Mouse (Mus musculus) thymus, postnatal 10 days (tissue): ENCODE results near the gene Hist1h2bf.
A peak's percentile ranks its signal among the peaks of the same experiment; 100 is the strongest.
"Not testable (repeated sequence)": the region's sequence is repeated elsewhere in the genome, so short reads cannot be mapped to it uniquely, and the experiment has no call there.

Source experiments
- DNase-seq, 2 experiments: peaks; one replicate each; pipeline ENCODE4 v3.0.0; 2021; ENCODE audit warnings: low spot score in 2 of 2

The Hist1h2bf gene

DNA sequence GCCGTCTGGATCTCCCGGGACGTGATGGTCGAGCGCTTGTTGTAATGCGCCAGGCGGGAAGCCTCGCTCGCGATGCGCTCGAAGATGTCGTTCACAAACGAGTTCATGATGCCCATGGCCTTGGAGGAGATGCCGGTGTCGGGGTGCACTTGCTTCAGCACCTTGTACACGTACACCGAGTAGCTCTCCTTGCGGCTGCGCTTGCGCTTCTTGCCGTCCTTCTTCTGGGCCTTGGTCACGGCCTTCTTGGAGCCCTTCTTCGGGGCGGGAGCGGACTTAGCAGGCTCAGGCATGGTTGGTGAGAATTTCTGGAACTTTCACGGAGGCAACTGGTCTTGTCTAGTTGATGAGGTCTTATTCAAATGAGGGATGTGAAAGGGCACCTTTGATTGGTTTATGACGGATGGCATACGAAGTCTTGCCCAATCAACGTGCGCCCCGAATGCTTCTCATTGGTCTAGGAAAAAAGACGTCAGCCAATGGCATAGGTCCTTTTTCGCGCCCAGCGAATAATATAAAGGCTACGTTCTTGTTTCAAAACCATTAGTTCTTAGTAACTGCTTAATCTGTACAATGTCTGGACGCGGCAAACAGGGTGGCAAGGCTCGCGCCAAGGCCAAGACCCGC is at the start of gene Hist1h2bf, which contains the start of gene Hist1h2ad:
Gene Hist1h2bf, minus strand, starts transcription at position 299 of the 627 bp plus-strand sequence.
Gene Hist1h2ad, plus strand, starts transcription at position 484 of the 627 bp plus-strand sequence.
- peak; percentile 88 to 93 for DNase-seq

DNA sequence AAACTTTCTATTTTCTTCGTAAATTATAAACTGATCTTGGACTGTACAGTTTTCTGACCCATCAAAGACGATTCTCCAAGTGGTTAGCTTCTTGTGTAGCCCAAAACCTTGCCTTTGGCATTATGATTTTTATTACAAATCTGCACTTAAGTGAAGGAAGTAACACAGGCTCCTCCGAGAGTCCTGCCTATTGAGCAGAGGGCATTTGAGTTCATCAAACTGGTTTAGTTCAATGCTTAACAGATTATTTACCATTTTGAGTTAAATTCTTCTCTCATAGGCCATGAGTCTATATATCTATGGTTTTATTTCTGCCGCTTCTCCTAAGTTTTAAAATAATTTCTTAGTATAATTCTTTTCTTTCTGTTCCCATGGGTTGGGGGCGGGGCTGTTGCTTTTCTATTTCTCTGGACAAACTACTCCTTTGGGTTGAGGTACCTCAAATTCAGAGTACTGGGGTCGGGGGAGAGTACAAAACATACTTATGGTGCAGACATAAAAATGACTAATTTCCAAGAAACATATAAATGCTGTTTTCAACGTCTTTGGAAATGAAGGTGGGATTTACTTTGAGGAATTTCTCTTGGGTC is 49.0 kb upstream of the Hist1h2bf start:
- peak in 1 of 2 experiments; percentile 22 for DNase-seq

DNA sequence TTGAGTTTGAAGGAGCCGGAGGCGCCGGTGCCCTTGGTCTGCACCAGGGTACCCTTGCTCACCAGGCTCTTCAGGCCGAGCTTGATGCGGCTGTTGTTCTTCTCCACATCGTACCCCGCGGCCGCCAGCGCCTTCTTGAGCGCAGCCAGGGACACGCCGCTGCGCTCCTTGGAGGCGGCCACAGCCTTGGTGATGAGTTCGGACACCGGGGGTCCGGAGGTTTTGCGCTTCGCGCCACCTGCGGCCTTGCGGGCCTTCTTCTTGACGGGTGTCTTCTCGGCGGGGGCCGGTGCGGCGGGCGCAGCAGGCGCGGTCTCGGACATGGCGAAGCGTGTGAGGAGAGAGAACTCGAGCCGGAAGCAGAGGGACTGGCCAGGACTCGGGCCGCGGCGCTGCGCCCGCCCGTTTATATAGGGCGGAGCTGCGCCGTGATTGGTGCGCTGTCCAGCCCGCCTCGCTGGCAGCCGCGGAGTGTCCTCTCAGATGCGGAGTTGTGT is 48.2 kb upstream of the Hist1h2bf start, which contains the start of gene Hist1h1e:
Gene Hist1h1e, minus strand, starts transcription at position 384 of the 497 bp plus-strand sequence.
- DNase-seq: peak; percentile 87

GRCm38 (mm10) chr13:23621532-23622174 is 47.7 kb upstream of the Hist1h2bf start:
- peak; percentile 65 to 67 for DNase-seq

- peak; percentile 57 to 63 for DNase-seq
Measured at GRCm38 (mm10) chr13:23620733-23621531, 46.9 kb upstream of the Hist1h2bf start, which contains the start of gene Hist1h2be. Gene Hist1h2be, minus strand, starts transcription at chr13:23621124.

DNA sequence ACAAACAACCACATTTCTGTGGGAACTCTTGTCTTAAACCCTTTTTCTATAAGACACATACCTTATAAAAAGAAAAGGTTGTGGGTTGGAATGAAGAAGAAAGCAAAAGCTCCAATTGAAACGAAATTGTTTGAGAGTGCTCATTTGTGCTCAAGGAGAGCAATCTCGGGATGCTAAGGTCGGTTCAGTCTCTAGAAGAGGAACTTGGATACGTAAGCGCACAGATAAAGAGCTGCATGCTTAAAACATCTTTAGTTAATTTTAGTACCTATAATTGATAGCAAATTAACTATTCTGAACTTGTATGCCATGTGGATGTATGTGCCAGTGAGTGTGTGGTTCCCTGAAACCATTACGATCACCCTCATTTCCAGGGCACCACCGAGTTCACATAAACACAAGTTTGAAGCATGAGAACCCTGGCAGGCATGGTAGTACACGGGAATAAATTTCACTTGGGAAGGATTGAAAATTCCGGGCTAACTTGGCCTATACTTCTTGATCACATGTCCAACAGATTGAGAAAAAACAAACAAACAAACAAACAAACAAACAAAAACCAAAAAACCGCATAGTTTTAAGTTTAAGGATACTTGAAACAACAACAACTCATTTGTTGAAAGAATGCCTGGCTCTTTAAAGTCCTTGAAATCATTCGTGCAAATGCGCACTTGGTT is 46.2 kb upstream of the Hist1h2bf start:
- DNase-seq: no peak

DNA sequence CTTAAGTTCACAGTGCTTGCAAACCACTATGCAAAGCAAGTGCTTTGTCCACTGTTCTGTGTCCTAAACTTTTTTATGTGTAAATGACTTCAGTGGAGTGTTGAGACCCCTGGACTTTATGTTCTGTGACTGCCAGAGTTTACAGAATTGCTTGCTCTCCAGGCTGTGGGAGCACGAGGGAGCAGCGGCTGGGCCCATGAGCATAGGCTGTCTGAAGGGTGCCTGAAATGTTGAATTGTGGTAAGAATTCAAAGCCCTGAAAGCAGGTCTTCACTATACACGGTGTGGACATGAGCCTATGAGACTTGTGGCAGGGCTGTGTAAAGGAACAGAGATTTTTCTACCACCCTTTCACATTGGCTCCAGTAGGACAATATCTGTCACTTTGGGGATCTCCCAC is 37.6 kb upstream of the Hist1h2bf start:
- no peak for DNase-seq

DNA sequence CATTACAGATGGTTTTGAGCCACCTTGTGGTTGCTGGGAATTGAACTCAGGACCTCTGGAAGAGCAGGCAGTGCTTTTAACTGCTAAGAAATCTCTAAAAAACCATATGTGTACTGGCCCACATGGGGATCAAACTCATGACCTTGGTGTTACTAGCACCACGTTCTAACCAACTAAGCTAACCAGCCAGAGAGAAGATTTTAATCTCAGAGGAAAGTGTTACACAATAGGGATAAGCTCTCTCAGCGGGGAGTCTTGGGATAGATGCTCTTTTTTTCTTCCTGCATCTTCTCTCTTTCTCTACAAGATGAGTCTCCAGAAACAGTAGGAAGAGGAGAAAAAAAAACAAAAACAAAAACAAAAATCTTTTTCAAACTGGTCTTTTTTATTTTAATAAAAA is 36.4 kb upstream of the Hist1h2bf start:
- DNase-seq: no peak

DNA sequence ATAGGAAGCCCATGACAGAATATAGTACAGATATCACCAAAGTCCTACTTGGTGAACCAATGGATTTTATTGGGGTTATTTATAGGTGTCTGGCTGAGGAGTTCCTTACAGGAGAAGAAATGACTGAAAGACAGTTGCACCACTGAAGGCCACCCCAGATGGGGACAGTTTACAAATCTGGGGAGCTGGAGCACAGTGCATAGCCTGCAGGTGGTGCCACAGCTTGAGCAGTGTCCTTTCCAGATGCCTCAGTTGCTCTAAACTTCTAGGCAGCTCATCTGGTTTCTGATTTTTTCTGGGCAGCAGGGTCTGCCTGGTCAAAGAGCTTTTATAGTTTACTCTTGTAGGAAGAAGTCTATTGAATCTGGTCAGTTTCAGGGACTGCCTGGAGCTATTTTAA is 35.8 kb upstream of the Hist1h2bf start:
- no peak for DNase-seq

GRCm38 (mm10) chr13:23609209-23609608 is 35.2 kb upstream of the Hist1h2bf start:
- DNase-seq: no peak

GRCm38 (mm10) chr13:23605052-23605451 is 31.1 kb upstream of the Hist1h2bf start:
- no peak for DNase-seq

GRCm38 (mm10) chr13:23604452-23604851 is 30.5 kb upstream of the Hist1h2bf start:
- no peak for DNase-seq

DNA sequence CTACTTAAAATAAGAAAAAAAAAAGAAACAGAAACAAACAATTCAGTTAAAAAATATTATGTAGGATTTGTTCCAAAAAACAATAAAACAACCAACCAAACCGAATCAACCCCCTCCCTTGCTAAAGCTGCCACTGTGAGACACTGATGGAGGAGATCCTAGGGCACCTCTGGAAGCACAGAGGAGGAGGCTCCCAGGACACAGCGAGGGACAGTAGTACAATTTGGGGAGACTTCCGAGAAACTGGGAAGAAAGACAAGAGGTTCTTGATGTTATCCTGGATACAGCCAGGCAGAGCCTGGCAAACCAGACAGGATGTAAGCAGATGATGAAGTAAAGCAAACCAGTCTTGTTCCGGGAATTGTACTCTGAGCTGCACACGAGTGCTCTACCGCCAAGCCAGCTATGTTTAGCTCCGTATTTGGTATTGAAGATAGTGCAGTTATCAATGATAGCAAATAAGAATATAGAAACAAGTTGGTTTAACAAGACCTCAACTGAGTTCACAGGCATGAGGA is 29.2 kb upstream of the Hist1h2bf start:
- no peak for DNase-seq

DNA sequence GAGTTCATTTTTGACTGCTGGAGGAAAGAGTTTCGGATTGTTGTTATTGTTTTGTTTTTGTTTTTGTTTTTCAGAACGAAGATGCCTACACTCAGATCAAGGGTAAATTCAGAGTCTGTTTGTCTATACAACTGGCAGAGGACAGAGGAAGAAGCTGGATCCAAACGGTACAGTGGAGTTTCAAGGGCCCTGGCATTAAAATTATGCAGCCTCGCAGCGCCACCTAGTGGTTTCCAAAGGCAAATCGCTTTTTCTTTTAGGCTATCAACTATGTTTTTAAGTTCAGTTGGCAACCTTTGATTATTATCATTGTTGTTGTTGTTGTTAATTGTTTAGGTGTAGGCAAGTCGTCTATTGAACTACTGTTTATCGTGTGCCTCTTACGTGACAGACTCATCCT is 24.0 kb upstream of the Hist1h2bf start:
- peak; percentile 57 to 86 for DNase-seq

DNA sequence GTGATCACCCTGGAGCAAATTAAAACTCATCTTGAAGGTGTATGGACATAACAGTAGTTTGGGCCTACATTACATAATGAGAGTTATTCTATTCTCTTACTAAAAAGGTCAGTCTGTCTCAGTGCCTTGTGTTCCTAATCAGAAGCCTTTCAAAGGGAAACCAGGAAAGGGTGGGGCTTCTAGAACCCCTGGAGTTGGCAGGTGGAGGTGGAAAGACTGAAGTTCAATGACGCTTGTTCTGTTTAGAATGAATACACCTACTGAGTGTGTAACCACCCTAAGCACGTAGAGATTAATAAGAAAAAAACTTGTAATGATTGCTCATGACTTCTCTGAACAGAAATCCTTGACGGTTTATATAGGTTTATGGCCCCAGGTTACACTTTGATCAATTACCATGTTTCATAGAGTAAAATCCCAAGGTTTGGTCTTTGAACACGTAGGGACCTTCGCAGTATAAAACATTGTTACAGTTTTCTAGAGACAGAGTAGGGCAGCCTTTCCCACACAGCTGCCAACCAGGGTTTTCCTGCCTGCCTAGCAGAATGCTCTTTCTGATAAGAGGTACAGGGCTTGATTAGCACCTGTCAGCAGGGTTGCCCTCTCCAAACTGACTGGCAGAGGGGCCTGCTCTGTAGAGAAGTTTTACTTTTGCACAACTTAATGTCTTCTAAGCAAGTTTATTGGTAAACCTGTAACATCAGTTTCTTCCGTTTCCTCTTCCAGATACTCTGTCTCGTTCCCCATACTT is 21.8 kb upstream of the Hist1h2bf start:
- no peak for DNase-seq

GRCm38 (mm10) chr13:23595185-23595584 is 21.2 kb upstream of the Hist1h2bf start:
- no peak for DNase-seq

GRCm38 (mm10) chr13:23593051-23593770 is 19.2 kb upstream of the Hist1h2bf start:
- DNase-seq: no peak

GRCm38 (mm10) chr13:23592614-23593013 is 18.6 kb upstream of the Hist1h2bf start:
- DNase-seq: no peak

DNA sequence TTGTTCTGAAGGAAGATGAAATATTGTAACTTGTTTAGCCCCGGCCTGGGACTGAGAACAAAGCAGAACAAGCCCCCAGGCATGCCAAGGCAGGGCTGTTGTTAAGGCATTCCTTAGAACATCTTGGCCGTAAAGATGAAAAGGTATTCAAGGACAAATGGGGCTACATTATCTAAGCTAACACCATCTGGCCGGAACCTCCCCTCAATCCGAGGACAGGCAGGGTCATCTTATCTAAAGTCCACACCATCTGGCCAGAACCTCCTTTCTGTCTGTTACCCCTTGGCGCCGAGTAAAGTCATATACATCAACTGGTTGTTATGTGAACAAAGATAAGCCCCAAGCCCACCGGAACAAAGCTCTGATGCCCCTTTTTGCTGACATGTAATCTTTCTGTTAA is 17.9 kb upstream of the Hist1h2bf start:
- not testable (repeated sequence) for DNase-seq

DNA sequence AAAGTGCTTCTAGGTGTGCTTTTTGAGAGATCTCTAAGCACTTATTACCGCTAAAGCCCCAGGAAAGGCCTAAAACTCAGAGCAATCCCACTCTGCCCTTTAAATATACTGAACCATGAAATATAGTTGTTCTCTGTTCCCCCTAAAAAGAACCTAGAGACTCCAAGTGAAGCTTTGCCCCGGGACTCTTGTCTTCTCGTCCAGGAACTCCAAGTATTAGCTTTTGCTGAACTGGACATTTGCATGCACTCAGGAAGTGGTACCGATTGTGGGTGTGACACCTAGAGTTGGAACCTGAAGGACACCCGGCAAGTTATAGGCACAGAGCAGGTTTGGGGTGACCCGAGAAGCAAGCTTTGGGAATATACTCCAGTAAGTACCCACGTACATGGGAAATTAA is 17.2 kb upstream of the Hist1h2bf start:
- no peak for DNase-seq
